Mouse (Mus musculus) T-helper 17 cell (primary cell): ENCODE data around the gene Cradd.

Experiments used
- in situ Hi-C, 2 experiments: fragments of 300-600 bp; cut with MboI, MseI; formaldehyde crosslinking; loops; 1 replicate in 1 of 2; 2 replicates in 1 of 2; pipeline ENCODE4 v1.15.1; 2025; ENCODE audit warnings: high pct_unique_total_duplicates in 2 of 2

The Cradd gene

GRCm38 (mm10) chr10:95278085-95278484 lies 45.8 kb downstream of the Cradd start:
- in situ Hi-C loops = no loop called here

GRCm38 (mm10) chr10:95275488-95275887 lies 48.4 kb downstream of the Cradd start:
- in situ Hi-C loops = no loop called here

- in situ Hi-C loops = no loop called here
These were observed 50.7 kb downstream of the Cradd start for GRCm38 (mm10) chr10:95273226-95273625.

GRCm38 (mm10) chr10:95269151-95269550 lies 54.8 kb downstream of the Cradd start:
- in situ Hi-C loops = no loop called here

GRCm38 (mm10) chr10:95268366-95268765 lies 55.6 kb downstream of the Cradd start:
- in situ Hi-C loops = no loop called here

GRCm38 (mm10) chr10:95266983-95267382 lies 57.0 kb downstream of the Cradd start:
- in situ Hi-C loops = no loop called here

GRCm38 (mm10) chr10:95266041-95266762 lies 57.7 kb downstream of the Cradd start:
- in situ Hi-C loops = no loop called here

- in situ Hi-C loops = no loop called here
These were observed 58.4 kb downstream of the Cradd start for GRCm38 (mm10) chr10:95265576-95265975.

GRCm38 (mm10) chr10:95264485-95265321 lies 59.2 kb downstream of the Cradd start:
- in situ Hi-C loops = no loop called here

GRCm38 (mm10) chr10:95262388-95262787 lies 61.5 kb downstream of the Cradd start:
- in situ Hi-C loops = no loop called here

- in situ Hi-C loops = no loop called here
These were observed 62.7 kb downstream of the Cradd start for GRCm38 (mm10) chr10:95261279-95261678.

- in situ Hi-C loops = no loop called here
These were observed 63.5 kb downstream of the Cradd start for GRCm38 (mm10) chr10:95260420-95260819.

- in situ Hi-C loops = no loop called here
These were observed 65.3 kb downstream of the Cradd start for GRCm38 (mm10) chr10:95258471-95259155.

GRCm38 (mm10) chr10:95257979-95258378 lies 66.0 kb downstream of the Cradd start:
- in situ Hi-C loops = no loop called here

GRCm38 (mm10) chr10:95256095-95256494 lies 67.8 kb downstream of the Cradd start:
- in situ Hi-C loops = no loop called here

- in situ Hi-C loops = no loop called here
These were observed 68.8 kb downstream of the Cradd start for GRCm38 (mm10) chr10:95255018-95255680.

GRCm38 (mm10) chr10:95254453-95255001 lies 69.4 kb downstream of the Cradd start:
- in situ Hi-C loops = no loop called here

- in situ Hi-C loops = no loop called here
These were observed 69.9 kb downstream of the Cradd start for GRCm38 (mm10) chr10:95254046-95254445.

GRCm38 (mm10) chr10:95251674-95252073 lies 72.3 kb downstream of the Cradd start:
- in situ Hi-C loops = no loop called here

GRCm38 (mm10) chr10:95248362-95248761 lies 75.6 kb downstream of the Cradd start:
- in situ Hi-C loops = no loop called here

GRCm38 (mm10) chr10:95246696-95247095 lies 77.2 kb downstream of the Cradd start:
- in situ Hi-C loops = no loop called here

GRCm38 (mm10) chr10:95245680-95245982 lies 78.3 kb downstream of the Cradd start:
- in situ Hi-C loops = no loop called here
